ENCODE assay signal across 10 mouse cellular contexts in the genomic region with DNA sequence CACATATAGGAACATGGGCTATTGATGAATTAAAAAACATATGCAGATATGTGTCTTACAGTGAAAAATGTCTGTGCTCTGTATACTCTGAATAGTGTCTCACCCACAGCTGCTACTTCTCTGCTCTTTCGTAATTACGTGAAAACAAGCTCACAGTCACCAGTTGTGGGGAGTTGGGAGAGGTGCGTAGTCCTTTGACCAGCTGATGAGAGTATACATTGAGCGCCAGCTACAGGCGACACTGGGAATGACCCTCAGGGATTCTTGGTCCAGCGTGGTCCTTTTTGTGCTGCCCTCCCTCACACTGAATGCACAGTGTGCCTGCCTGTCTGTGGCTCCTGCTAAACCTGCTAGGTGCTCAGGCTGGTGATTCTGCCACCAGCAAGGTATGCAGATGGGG.
DNase-seq lines count a peak whose midpoint lies in the region; ATAC-seq and TF ChIP-seq lines count a peak whose summit lies in the region.
"Had no signal": no experiment of that assay in that cellular context is flagged by ENCODE, and none has a peak within 500 bp of the region (broad histone marks: within the 10 kb centered on the region; RNA-seq: fewer than 3 reads in every experiment).

No protein-coding gene starts in this region.

- TF ChIP-seq EP300 in ES-Bruce4 (IDR thresholded peaks at IDR 0.05; ENCODE audit: insufficient read depth, low read depth, low read length): no peak

- no peak overlapping the region for H3K9ac ChIP-seq in ES-Bruce4 (ENCODE audit: low read depth, poor library complexity, severe bottlenecking)
- H3K9ac ChIP-seq in embryonic facial prominence, embryonic 14.5 days (ENCODE audit: low read depth, low read length): no peak overlapping the region
- no peak overlapping the region for H3K9ac ChIP-seq in midbrain, embryonic 15.5 days
- H3K9ac ChIP-seq: embryonic facial prominence, embryonic 13.5 days; limb, embryonic 12.5 days had no signal

- no peaks in the 10 kb centered on the region for H3K4me1 ChIP-seq in ES-Bruce4 (ENCODE audit: control insufficient read depth, insufficient read depth, low read length)
- H3K4me1 ChIP-seq in embryonic facial prominence, embryonic 14.5 days (ENCODE audit: control insufficient read depth, insufficient read depth, low read length): no peaks in the 10 kb centered on the region
- H3K4me1 ChIP-seq in midbrain, embryonic 15.5 days: no peaks in the 10 kb centered on the region
- H3K4me1 ChIP-seq: limb, embryonic 12.5 days had no signal

- no peaks in the 10 kb centered on the region for H3K36me3 ChIP-seq in ES-Bruce4 (ENCODE audit: control insufficient read depth, insufficient read depth, low read length, poor library complexity, severe bottlenecking)
- H3K36me3 ChIP-seq in embryonic facial prominence, embryonic 14.5 days (ENCODE audit: control insufficient read depth, insufficient read depth, low read length): peaks cover 96% of the 10 kb centered on the region
- H3K36me3 ChIP-seq in midbrain, embryonic 15.5 days (replicated peaks): no peaks in the 10 kb centered on the region

- H3K4me2 ChIP-seq in embryonic facial prominence, embryonic 14.5 days (ENCODE audit: low read depth, low read length): no peak overlapping the region
- H3K4me2 ChIP-seq in midbrain, embryonic 15.5 days: no peak overlapping the region
- H3K4me2 ChIP-seq: embryonic facial prominence, embryonic 13.5 days; limb, embryonic 12.5 days had no signal

- no peaks in the 10 kb centered on the region for H3K9me3 ChIP-seq in ES-Bruce4 (replicated peaks; ENCODE audit: control insufficient read depth, insufficient read depth, low read length, poor library complexity, severe bottlenecking)
- H3K9me3 ChIP-seq in embryonic facial prominence, embryonic 14.5 days (ENCODE audit: control insufficient read depth, low read length): no peaks in the 10 kb centered on the region
- no peaks in the 10 kb centered on the region for H3K9me3 ChIP-seq in midbrain, embryonic 15.5 days
- H3K9me3 ChIP-seq: embryonic facial prominence, embryonic 13.5 days; limb, embryonic 12.5 days had no signal

- peak; percentile 45 to 56 for DNase-seq in layer of hippocampus, postnatal 10 days (ENCODE audit: low spot score in 2 of 2)
- DNase-seq in layer of hippocampus, postnatal 14 days (ENCODE audit: low spot score in 2 of 2): no peak
- DNase-seq in adrenal gland, postnatal 10 days: peak; percentile 51
- peak; percentile 26 for DNase-seq in embryonic facial prominence, embryonic 14.5 days (ENCODE audit: low spot score)
- DNase-seq in kidney, postnatal 10 days: peak; percentile 69
- no peak for DNase-seq in neural tube, embryonic 10.5 days (ENCODE audit: extremely low spot score, low spot score)

- peak; percentile 63 for TF ChIP-seq CTCF in ES-Bruce4 (IDR thresholded peaks at IDR 0.05; ENCODE audit: low read depth, low read length)

- H3K27me3 ChIP-seq in ES-Bruce4 (ENCODE audit: control insufficient read depth, insufficient read depth, low read length, poor library complexity, severe bottlenecking): no peaks in the 10 kb centered on the region
- no peaks in the 10 kb centered on the region for H3K27me3 ChIP-seq in embryonic facial prominence, embryonic 14.5 days (replicated peaks; ENCODE audit: control insufficient read depth, insufficient read depth, low read length)
- no peaks in the 10 kb centered on the region for H3K27me3 ChIP-seq in midbrain, embryonic 15.5 days (replicated peaks)
- H3K27me3 ChIP-seq: embryonic facial prominence, embryonic 13.5 days; limb, embryonic 12.5 days had no signal

- H3K4me3 ChIP-seq in ES-Bruce4 (ENCODE audit: low read depth, low read length): no peak overlapping the region
- no peak overlapping the region for H3K4me3 ChIP-seq in embryonic facial prominence, embryonic 14.5 days (ENCODE audit: low read depth, low read length)
- H3K4me3 ChIP-seq in midbrain, embryonic 15.5 days: no peak overlapping the region
- H3K4me3 ChIP-seq: embryonic facial prominence, embryonic 13.5 days; limb, embryonic 12.5 days had no signal

- peak; percentile 19; the same call in 1 of the 2 replicates for ATAC-seq in embryonic facial prominence, embryonic 14.5 days (ENCODE audit: low read depth)
- 0 out of 2 replicates have a peak, but pooled peaks have one; percentile 49 for ATAC-seq in midbrain, embryonic 15.5 days (replicated peaks)

- TF ChIP-seq POLR2A in ES-Bruce4 (IDR thresholded peaks at IDR 0.05; ENCODE audit: insufficient read depth, low read length): no peak

- no peak overlapping the region for H3K27ac ChIP-seq in ES-Bruce4 (ENCODE audit: insufficient read depth, low read length)
- H3K27ac ChIP-seq in embryonic facial prominence, embryonic 14.5 days (replicated peaks; ENCODE audit: low read depth, low read length): no peak overlapping the region
- no peak overlapping the region for H3K27ac ChIP-seq in midbrain, embryonic 15.5 days
- H3K27ac ChIP-seq: embryonic facial prominence, embryonic 13.5 days; limb, embryonic 12.5 days had no signal

- WGBS in embryonic facial prominence, embryonic 14.5 days: 26% methylated on average over 6 of the region's 6 CpGs
- WGBS in midbrain, embryonic 15.5 days: 19% methylated on average over 6 of the region's 6 CpGs

Comparison
In these comparisons a context has a peak if more than half of its experiments do, and no peak if none do; other contexts are left out.
1. DNase-seq: peak in layer of hippocampus, postnatal 10 days (2 of 2), adrenal gland, postnatal 10 days (single experiment), embryonic facial prominence, embryonic 14.5 days (single experiment) and kidney, postnatal 10 days (single experiment); none in layer of hippocampus, postnatal 14 days (0 of 2) and neural tube, embryonic 10.5 days (single experiment).